Mouse (Mus musculus) heart, adult 2 months (tissue): ENCODE data around the gene Gfm2. TPM values are rescaled to one million over a fixed set of nuclear protein-coding genes. Genes with fewer than 3 reads are reported as not detected.

Experiments
- DNase-seq, 2 experiments: peaks; one replicate each; pipeline ENCODE4 v3.0.0; 2021
- H3K27ac ChIP-seq: fragments of 200-600 bp; 2 replicates; pipeline ENCODE4 v1.8.1; 2022
- H3K27me3 ChIP-seq: fragments of 200-500 bp; 2 replicates; pipeline ENCODE4 v1.6.1; 2012; ENCODE audit warnings: mild to moderate bottlenecking, low read length, inconsistent platforms, mixed read lengths; ENCODE audit not compliant: control insufficient read depth, insufficient read depth
- H3K36me3 ChIP-seq: fragments of 200-500 bp; 2 replicates; pipeline ENCODE4 v1.6.1; 2012; ENCODE audit warnings: low read length, inconsistent platforms; ENCODE audit not compliant: control insufficient read depth, insufficient read depth
- H3K4me1 ChIP-seq: fragments of 200-500 bp; 2 replicates; pipeline ENCODE4 v1.6.1; 2011; ENCODE audit warnings: low read length; ENCODE audit not compliant: control insufficient read depth, insufficient read depth
- H3K4me3 ChIP-seq: fragments of 200-600 bp; 2 replicates; pipeline ENCODE4 v1.8.1; 2022
- H3K79me2 ChIP-seq: fragments of 200-500 bp; replicated peaks from 2 replicates; pipeline ENCODE4 v1.6.1; 2012; ENCODE audit warnings: mild to moderate bottlenecking, inconsistent platforms, low read length, moderate library complexity, mixed read lengths; ENCODE audit not compliant: control insufficient read depth, insufficient read depth
- H3K9ac ChIP-seq: fragments of 200-500 bp; 2 replicates; pipeline ENCODE4 v1.6.1; 2012; ENCODE audit warnings: low read depth, mild to moderate bottlenecking, control low read depth, inconsistent platforms, low read length, mixed read lengths
- CTCF ChIP-seq: fragments of 200-600 bp; IDR thresholded peaks from 2 replicates; pipeline ENCODE4 v1.8.1; 2022; ENCODE audit warnings: antibody characterized with exemption, mild to moderate bottlenecking, moderate library complexity
- EP300 ChIP-seq: fragments of 200-500 bp; IDR thresholded peaks from 2 replicates; pipeline ENCODE4 v1.6.1; 2011; ENCODE audit warnings: low read depth, low read length, control low read depth; ENCODE audit not compliant: insufficient read depth
- POLR2A ChIP-seq: fragments of 200-500 bp; IDR thresholded peaks from 2 replicates; pipeline ENCODE4 v1.6.1; 2011; ENCODE audit warnings: mild to moderate bottlenecking, low read depth, low read length, control low read depth; ENCODE audit not compliant: insufficient read depth
- WGBS: fragments of 180-500 bp; shearing (Covaris S2); methylation state at CpG from one replicate; pipeline ENCODE4 v1.1.7; 2018; 5-methylcytosine and 5-hydroxymethylcytosine counted together
- intact Hi-C: fragments of 180-260 bp; cut with DNase I; formaldehyde crosslinking; loops from one replicate; pipeline ENCODE4 v1.15.1; 2025
- polyA plus RNA-seq: library from polyadenylated mRNA; depleted of rRNA; stranded (reverse); fragments of >200 nt; gene quantifications from 2 replicates; pipeline ENCODE4 v1.2.3, GENCODE M21; 2012
- total RNA-seq, 2 experiments: library from RNA; stranded (reverse); gene quantifications; 2 replicates each; pipeline ENCODE4 v1.2.3; 2021

Gfm2 gene
- total and polyA plus RNA-seq, 3 experiments, result 27.9 to 54.7 (median 43.0) TPM

DNA sequence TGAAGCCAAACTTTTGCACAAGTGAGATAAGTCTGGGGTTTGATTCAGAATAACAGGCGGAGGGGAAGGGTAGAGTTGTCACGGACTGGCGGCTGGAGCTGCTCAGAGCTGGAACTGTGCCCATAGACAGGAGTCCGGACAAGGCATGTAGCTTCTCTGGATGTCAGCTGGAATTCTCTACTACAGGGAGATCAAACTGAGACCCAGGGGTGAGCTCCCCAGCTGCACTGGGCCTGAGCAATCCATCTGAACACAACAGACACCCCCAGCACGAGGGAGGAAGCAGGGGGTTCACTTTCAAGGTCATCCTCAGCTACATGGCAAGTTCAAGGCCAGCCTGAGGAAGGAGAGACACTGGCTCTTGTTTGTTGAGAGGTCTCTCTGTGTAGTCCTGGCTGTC is 46.9 kb downstream of the Gfm2 start:
- H3K27me3 ChIP-seq, result no peaks in the 10 kb centered on the region

DNA sequence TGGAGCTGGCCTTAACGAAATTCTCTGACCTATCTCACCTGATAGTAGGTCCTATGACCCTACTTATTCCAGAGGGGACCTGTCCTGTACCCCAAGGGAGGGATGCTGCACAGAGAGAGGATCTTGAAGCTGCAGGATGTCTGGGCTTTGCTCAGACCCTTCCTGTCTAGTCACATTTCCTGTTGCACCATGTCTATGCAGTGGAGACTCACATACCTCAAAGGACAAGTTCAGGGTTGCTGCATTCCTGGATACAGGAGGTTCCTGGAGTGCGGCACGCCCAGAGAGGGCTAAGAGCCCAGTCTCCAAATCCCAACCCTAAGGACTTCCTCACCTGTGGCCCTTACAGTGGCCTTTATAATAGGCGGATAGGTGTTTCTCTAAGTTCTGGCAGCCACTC is 48.6 kb downstream of the Gfm2 start:
- Histone ChIP-seq H3K4me3 (no peak overlapping the region), H3K9ac (no peak overlapping the region), H3K4me1 (no peaks in the 10 kb centered on the region; the same call in 1 of the 2 replicates), H3K27ac (no peak overlapping the region), H3K27me3 (no peaks in the 10 kb centered on the region), H3K79me2 (no peaks in the 10 kb centered on the region), H3K36me3 (peaks cover 3% of the 10 kb centered on the region; the same call in 1 of the 2 replicates)
- 65% methylated on average over 4 of the region's 4 CpGs for WGBS
- no peak for TF ChIP-seq CTCF
- TF ChIP-seq POLR2A, result no peak
- no peak for TF ChIP-seq EP300
- intact Hi-C loops, result no loop called here
- no peak for DNase-seq

More for the DNA sequence above, 46.9 kb downstream of the Gfm2 start:
- no peak for DNase-seq
- WGBS, result 31% methylated on average over 5 of the region's 5 CpGs
- Histone ChIP-seq H3K4me1 (no peaks in the 10 kb centered on the region; the same call in 1 of the 2 replicates), H3K4me3 (no peak overlapping the region), H3K27ac (no peak overlapping the region), H3K79me2 (no peaks in the 10 kb centered on the region), H3K9ac (no peak overlapping the region), H3K36me3 (peaks cover 3% of the 10 kb centered on the region; the same call in 1 of the 2 replicates)
- TF ChIP-seq POLR2A, result no peak
- no peak for TF ChIP-seq CTCF
- no peak for TF ChIP-seq EP300
- intact Hi-C loops, result no loop called here

DNA sequence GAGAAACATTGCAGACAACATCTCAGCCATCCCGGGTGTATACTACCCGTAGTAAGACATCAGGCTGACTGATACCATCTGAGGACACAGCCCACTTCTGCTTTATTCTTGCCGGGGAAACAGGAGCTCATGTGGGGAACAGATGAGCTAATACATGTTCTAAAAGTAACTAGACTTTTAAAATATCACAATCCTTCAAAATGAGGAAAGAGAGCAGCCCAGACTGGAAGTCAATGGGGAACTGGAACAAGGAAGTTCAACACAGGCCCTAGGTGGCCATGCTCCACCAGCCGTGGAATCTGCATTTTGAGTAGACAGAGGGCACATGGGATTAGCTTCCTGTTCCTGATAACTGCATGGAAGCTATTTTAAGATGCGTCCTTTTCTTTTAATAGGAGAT is 50.0 kb downstream of the Gfm2 start:
- Histone ChIP-seq H3K4me3 (no peak overlapping the region), H3K27me3 (no peaks in the 10 kb centered on the region), H3K4me1 (no peaks in the 10 kb centered on the region; the same call in 1 of the 2 replicates), H3K27ac (no peak overlapping the region), H3K9ac (no peak overlapping the region), H3K36me3 (peaks cover 3% of the 10 kb centered on the region; the same call in 1 of the 2 replicates), H3K79me2 (no peaks in the 10 kb centered on the region)
- no peak for TF ChIP-seq EP300
- TF ChIP-seq POLR2A, result no peak
- TF ChIP-seq CTCF, result no peak
- peak in 1 of 2 experiments; percentile 50 for DNase-seq
- intact Hi-C loops, result no loop called here
- WGBS, result 50% methylated on average over 5 of the region's 5 CpGs

DNA sequence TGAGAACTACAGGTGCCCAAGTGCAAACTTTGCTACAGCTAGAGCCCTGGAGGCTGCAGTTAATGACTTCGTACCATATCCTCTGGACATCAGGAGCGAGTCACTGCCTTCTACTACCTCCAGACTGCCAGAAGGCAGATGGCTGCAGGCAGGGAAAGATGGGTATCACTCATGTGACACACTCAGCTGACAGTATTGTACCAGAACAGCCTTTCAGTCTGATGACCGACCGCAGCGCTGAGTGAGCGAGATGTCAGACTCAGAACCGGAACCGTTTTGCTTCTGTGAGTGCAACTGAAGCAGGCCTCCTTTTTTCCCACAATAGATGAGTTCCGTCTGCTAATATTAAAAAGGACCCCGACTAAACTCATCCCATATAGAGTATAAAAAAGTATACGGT is 54.9 kb downstream of the Gfm2 start:
- Histone ChIP-seq H3K4me1 (no peaks in the 10 kb centered on the region; the same call in 1 of the 2 replicates), H3K9ac (no peak overlapping the region), H3K79me2 (no peaks in the 10 kb centered on the region), H3K4me3 (no peak overlapping the region), H3K36me3 (peaks cover 3% of the 10 kb centered on the region; the same call in 1 of the 2 replicates), H3K27ac (no peak overlapping the region), H3K27me3 (no peaks in the 10 kb centered on the region)
- DNase-seq, result no peak
- TF ChIP-seq CTCF (no peak), POLR2A (no peak), EP300 (no peak)
- WGBS, result 90% methylated on average over 11 of the region's 11 CpGs
- intact Hi-C loops, result loop anchor here (10.0 kb wide), 1 partner anchor 1072 kb away; the partner anchor contains the start of genes Ankra2 and Utp15

DNA sequence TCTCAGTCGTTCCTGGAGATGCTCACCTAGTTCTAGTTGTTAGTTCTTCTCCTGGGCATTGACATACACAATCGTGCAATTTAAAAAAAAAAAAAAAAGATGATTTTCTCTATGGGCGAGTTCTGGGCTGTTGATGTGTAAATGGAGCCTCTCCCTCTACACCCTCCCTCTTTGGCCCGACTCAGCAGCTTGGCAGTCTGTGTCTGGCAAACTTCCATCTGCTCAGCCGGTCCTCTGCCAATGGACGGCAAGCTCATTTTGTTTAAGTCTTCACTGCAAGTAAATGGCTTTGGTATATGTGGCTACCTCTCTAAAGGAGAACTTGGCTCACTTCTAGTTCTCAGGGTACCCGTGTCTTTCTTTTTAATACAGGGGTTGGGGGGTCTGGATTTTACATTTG is 55.7 kb downstream of the Gfm2 start:
- Histone ChIP-seq H3K27ac (no peak overlapping the region), H3K36me3 (peaks cover under 1% of the 10 kb centered on the region; the same call in 1 of the 2 replicates), H3K9ac (no peak overlapping the region), H3K79me2 (no peaks in the 10 kb centered on the region), H3K4me1 (no peaks in the 10 kb centered on the region; the same call in 1 of the 2 replicates), H3K4me3 (no peak overlapping the region), H3K27me3 (no peaks in the 10 kb centered on the region)
- WGBS, result 40% methylated on average over 7 of the region's 7 CpGs
- TF ChIP-seq POLR2A (no peak), EP300 (no peak), CTCF (no peak)
- intact Hi-C loops, result loop anchor here (10.0 kb wide), 1 partner anchor 1071 kb away; the partner anchor contains the start of genes Ankra2 and Utp15
- DNase-seq, result peak; percentile 74 to 76

DNA sequence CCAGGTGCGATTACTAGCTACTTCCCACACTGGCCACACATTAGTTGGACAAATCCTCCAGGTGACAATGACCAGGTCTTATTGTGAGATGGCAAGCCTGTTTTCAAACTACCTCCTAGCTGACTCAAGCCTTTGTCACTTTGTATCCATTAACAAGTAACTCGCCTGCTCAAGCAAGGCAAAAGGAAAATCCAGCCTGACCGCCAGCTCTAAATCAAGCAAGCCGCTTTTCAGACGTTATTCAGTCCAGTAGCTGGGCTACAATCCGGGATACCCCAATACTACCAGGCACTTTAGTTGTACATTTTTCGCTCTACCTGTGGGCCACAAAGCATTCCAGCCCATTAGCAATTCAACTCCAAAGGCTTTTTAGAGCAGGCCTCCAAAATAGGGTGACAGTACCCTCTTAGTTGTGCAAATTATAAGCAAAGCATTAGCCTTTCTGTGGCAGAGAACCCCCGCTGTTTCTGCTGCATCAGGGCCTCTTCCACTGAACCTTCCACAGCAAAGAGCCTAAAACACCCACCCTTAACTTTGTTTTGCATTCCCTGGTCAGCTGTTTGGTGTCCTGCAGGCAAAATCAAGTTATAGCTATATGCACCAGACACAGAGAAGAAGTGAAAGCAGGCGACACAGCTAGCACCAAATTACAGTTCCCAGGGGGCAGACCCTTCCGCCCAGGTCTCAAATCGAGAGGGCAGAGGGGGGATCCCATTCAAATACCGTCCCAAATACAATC is 58.6 kb downstream of the Gfm2 start:
- Histone ChIP-seq H3K36me3 (no peaks in the 10 kb centered on the region), H3K79me2 (no peaks in the 10 kb centered on the region), H3K27me3 (no peaks in the 10 kb centered on the region), H3K4me3 (no peak overlapping the region), H3K4me1 (no peaks in the 10 kb centered on the region; the same call in 1 of the 2 replicates), H3K9ac (no peak overlapping the region), H3K27ac (no peak overlapping the region)
- no peak for DNase-seq
- intact Hi-C loops, result loop anchor here (10.0 kb wide), 1 partner anchor 1068 kb away; the partner anchor contains the start of genes Ankra2 and Utp15
- no peak for TF ChIP-seq EP300
- no peak for TF ChIP-seq POLR2A
- no peak for TF ChIP-seq CTCF
- 84% methylated on average over 12 of the region's 12 CpGs for WGBS
